Mouse (Mus musculus): ENCODE data around the gene Mpdz. TPM values are rescaled to one million over a fixed set of nuclear protein-coding genes. Genes with fewer than 3 reads are reported as not detected.

The Mpdz gene
- total RNA-seq, 1 experiment: 12.7 TPM

- Histone ChIP-seq H3K4me3 (ENCODE audit: insufficient read depth in 1 of 2, low read depth in 1 of 2, low read length in 2 of 2, poor library complexity in 1 of 2, severe bottlenecking in 1 of 2) (no peak overlapping the region), H3K9me3 (ENCODE audit: control insufficient read depth, insufficient read depth, low read depth, low read length) (no peaks in the 10 kb centered on the region), H3K9ac (ENCODE audit: insufficient read depth, low read depth, low read length, poor library complexity, severe bottlenecking) (no peak overlapping the region), H3K4me1 (ENCODE audit: control insufficient read depth in 2 of 2, insufficient read depth in 2 of 2, low read length in 2 of 2, poor library complexity in 1 of 2) (no peaks in the 10 kb centered on the region), H3K27ac (ENCODE audit: insufficient read depth, low read depth, low read length, poor library complexity, severe bottlenecking) (no peak overlapping the region), H3K36me3 (ENCODE audit: control insufficient read depth, insufficient read depth, low read length, poor library complexity, severe bottlenecking) (no peaks in the 10 kb centered on the region)
- in situ Hi-C loops (cut with MboI; ENCODE audit: low sequenced_read_pairs in 2 of 2, unreplicated experiment in 2 of 2): no loop called here
- DNase-seq (ENCODE audit: low read depth, low spot score): no peak
- TF ChIP-seq HCFC1 (IDR thresholded peaks at IDR 0.05; ENCODE audit: borderline replicate concordance, insufficient read depth, low read length): no peak
- no peak for TF ChIP-seq ZC3H11A (IDR thresholded peaks at IDR 0.05; ENCODE audit: borderline replicate concordance, low read depth, low read length)
- TF ChIP-seq CHD2 (IDR thresholded peaks at IDR 0.05; ENCODE audit: low read depth, low read length): no peak
- no peak for TF ChIP-seq ZNF384 (IDR thresholded peaks at IDR 0.05; ENCODE audit: low read depth, low read length)
- no peak for TF ChIP-seq MAFK (IDR thresholded peaks at IDR 0.05; ENCODE audit: insufficient read depth, low read depth, low read length)
Observed at GRCm38 (mm10) chr4:81327694-81328093, 114.9 kb downstream of the Mpdz start.

DNA sequence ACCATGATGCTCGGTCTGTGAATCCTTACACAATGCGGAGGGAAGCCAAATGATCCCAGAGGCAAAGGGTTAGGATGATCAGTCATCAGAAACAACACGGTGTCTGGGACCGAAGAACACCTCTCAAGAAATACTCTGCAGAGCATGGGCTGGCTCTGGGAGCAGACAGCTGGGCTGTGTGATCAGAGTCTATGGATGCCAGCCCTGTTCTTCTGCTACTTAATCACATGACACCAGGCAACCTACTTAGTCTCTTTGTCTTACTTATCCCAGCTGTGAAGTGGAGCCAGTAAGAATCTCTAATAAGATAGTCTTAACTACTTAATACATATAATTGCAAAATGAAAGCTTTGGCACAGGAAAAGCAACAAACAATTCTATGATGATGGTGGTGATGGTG is 118.8 kb downstream of the Mpdz start:
- H3K4me1 ChIP-seq (ENCODE audit: control insufficient read depth in 2 of 2, insufficient read depth in 2 of 2, low read length in 2 of 2, poor library complexity in 1 of 2): no peaks in the 10 kb centered on the region
- no peak for DNase-seq (ENCODE audit: low read depth, low spot score)
- in situ Hi-C loops (cut with MboI; ENCODE audit: low sequenced_read_pairs in 2 of 2, unreplicated experiment in 2 of 2): no loop called here
- H3K36me3 ChIP-seq (ENCODE audit: control insufficient read depth, insufficient read depth, low read length, poor library complexity, severe bottlenecking): no peaks in the 10 kb centered on the region
- H3K4me3 ChIP-seq (ENCODE audit: insufficient read depth in 1 of 2, low read depth in 1 of 2, low read length in 2 of 2, poor library complexity in 1 of 2, severe bottlenecking in 1 of 2): no peak overlapping the region
- no peaks in the 10 kb centered on the region for H3K9me3 ChIP-seq (ENCODE audit: control insufficient read depth, insufficient read depth, low read depth, low read length)
- no peak for TF ChIP-seq MAFK (IDR thresholded peaks at IDR 0.05; ENCODE audit: insufficient read depth, low read depth, low read length)
- no peak for TF ChIP-seq HCFC1 (IDR thresholded peaks at IDR 0.05; ENCODE audit: borderline replicate concordance, insufficient read depth, low read length)
- no peak for TF ChIP-seq ZNF384 (IDR thresholded peaks at IDR 0.05; ENCODE audit: low read depth, low read length)
- TF ChIP-seq CHD2 (IDR thresholded peaks at IDR 0.05; ENCODE audit: low read depth, low read length): no peak
- TF ChIP-seq ZC3H11A (IDR thresholded peaks at IDR 0.05; ENCODE audit: borderline replicate concordance, low read depth, low read length): no peak
- no peak overlapping the region for H3K27ac ChIP-seq (ENCODE audit: insufficient read depth, low read depth, low read length, poor library complexity, severe bottlenecking)
- H3K9ac ChIP-seq (ENCODE audit: insufficient read depth, low read depth, low read length, poor library complexity, severe bottlenecking): no peak overlapping the region

DNA sequence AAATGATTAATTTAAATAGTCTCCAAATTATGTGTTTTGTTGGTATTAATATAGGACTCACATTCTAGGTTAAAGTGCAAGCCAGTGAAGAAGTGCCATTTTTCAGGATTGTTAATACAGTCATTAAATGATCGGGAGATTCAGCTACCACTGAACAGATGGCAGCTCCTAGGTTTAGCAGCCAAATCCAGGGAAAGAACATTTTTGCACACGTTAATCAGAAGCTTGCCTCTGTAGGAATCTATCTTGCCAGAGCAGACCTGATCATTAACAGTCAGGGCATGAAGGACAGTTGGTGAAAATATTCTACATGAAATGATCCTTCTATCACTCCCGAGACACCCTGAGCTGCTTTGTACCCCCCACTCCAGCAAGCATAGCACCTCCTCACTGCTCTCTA is 120.4 kb downstream of the Mpdz start:
- H3K36me3 ChIP-seq (ENCODE audit: control insufficient read depth, insufficient read depth, low read length, poor library complexity, severe bottlenecking): no peaks in the 10 kb centered on the region
- H3K4me3 ChIP-seq (ENCODE audit: insufficient read depth in 1 of 2, low read depth in 1 of 2, low read length in 2 of 2, poor library complexity in 1 of 2, severe bottlenecking in 1 of 2): no peak overlapping the region
- no peak overlapping the region for H3K9ac ChIP-seq (ENCODE audit: insufficient read depth, low read depth, low read length, poor library complexity, severe bottlenecking)
- DNase-seq (ENCODE audit: low read depth, low spot score): no peak
- no peaks in the 10 kb centered on the region for H3K9me3 ChIP-seq (ENCODE audit: control insufficient read depth, insufficient read depth, low read depth, low read length)
- TF ChIP-seq HCFC1 (IDR thresholded peaks at IDR 0.05; ENCODE audit: borderline replicate concordance, insufficient read depth, low read length) (no peak), MAFK (IDR thresholded peaks at IDR 0.05; ENCODE audit: insufficient read depth, low read depth, low read length) (no peak), CHD2 (IDR thresholded peaks at IDR 0.05; ENCODE audit: low read depth, low read length) (no peak), ZNF384 (IDR thresholded peaks at IDR 0.05; ENCODE audit: low read depth, low read length) (no peak), ZC3H11A (IDR thresholded peaks at IDR 0.05; ENCODE audit: borderline replicate concordance, low read depth, low read length) (no peak)
- no peak overlapping the region for H3K27ac ChIP-seq (ENCODE audit: insufficient read depth, low read depth, low read length, poor library complexity, severe bottlenecking)
- in situ Hi-C loops (cut with MboI; ENCODE audit: low sequenced_read_pairs in 2 of 2, unreplicated experiment in 2 of 2): no loop called here
- no peaks in the 10 kb centered on the region for H3K4me1 ChIP-seq (ENCODE audit: control insufficient read depth in 2 of 2, insufficient read depth in 2 of 2, low read length in 2 of 2, poor library complexity in 1 of 2)

GRCm38 (mm10) chr4:81314618-81315017 is 128.0 kb downstream of the Mpdz start:
- no peak overlapping the region for H3K4me3 ChIP-seq (ENCODE audit: insufficient read depth in 1 of 2, low read depth in 1 of 2, low read length in 2 of 2, poor library complexity in 1 of 2, severe bottlenecking in 1 of 2)
- H3K9ac ChIP-seq (ENCODE audit: insufficient read depth, low read depth, low read length, poor library complexity, severe bottlenecking): no peak overlapping the region
- in situ Hi-C loops (cut with MboI; ENCODE audit: low sequenced_read_pairs in 2 of 2, unreplicated experiment in 2 of 2): no loop called here
- no peak for TF ChIP-seq ZNF384 (IDR thresholded peaks at IDR 0.05; ENCODE audit: low read depth, low read length)
- no peak overlapping the region for H3K27ac ChIP-seq (ENCODE audit: insufficient read depth, low read depth, low read length, poor library complexity, severe bottlenecking)
- no peaks in the 10 kb centered on the region for H3K9me3 ChIP-seq (ENCODE audit: control insufficient read depth, insufficient read depth, low read depth, low read length)
- H3K36me3 ChIP-seq (ENCODE audit: control insufficient read depth, insufficient read depth, low read length, poor library complexity, severe bottlenecking): no peaks in the 10 kb centered on the region
- DNase-seq (ENCODE audit: low read depth, low spot score): no peak
- no peaks in the 10 kb centered on the region for H3K4me1 ChIP-seq (ENCODE audit: control insufficient read depth in 2 of 2, insufficient read depth in 2 of 2, low read length in 2 of 2, poor library complexity in 1 of 2)

DNA sequence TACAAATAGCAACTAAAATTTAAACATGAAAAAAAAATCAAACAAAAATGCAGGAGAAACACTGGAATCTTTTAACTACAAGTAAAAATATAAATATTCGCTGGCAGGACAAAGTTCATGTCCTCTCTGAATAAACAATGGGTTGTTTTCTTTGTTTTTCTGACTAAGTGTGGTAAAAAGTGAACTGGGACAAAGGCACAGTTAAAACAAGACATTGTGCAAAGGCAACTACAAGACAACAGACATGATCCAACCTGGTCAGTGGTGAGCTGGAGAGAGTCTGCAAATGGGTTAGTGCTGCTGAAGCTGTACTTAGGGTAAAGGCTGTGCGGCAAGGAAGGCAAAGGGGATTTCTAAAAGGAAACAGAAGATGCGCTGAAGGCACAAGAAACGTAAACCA is 129.4 kb downstream of the Mpdz start:
- Histone ChIP-seq H3K4me3 (ENCODE audit: insufficient read depth in 1 of 2, low read depth in 1 of 2, low read length in 2 of 2, poor library complexity in 1 of 2, severe bottlenecking in 1 of 2) (no peak overlapping the region), H3K9ac (ENCODE audit: insufficient read depth, low read depth, low read length, poor library complexity, severe bottlenecking) (no peak overlapping the region), H3K4me1 (ENCODE audit: control insufficient read depth in 2 of 2, insufficient read depth in 2 of 2, low read length in 2 of 2, poor library complexity in 1 of 2) (no peaks in the 10 kb centered on the region), H3K27ac (ENCODE audit: insufficient read depth, low read depth, low read length, poor library complexity, severe bottlenecking) (no peak overlapping the region), H3K36me3 (ENCODE audit: control insufficient read depth, insufficient read depth, low read length, poor library complexity, severe bottlenecking) (no peaks in the 10 kb centered on the region), H3K9me3 (ENCODE audit: control insufficient read depth, insufficient read depth, low read depth, low read length) (no peaks in the 10 kb centered on the region)
- TF ChIP-seq ZNF384 (IDR thresholded peaks at IDR 0.05; ENCODE audit: low read depth, low read length) (no peak), ZC3H11A (IDR thresholded peaks at IDR 0.05; ENCODE audit: borderline replicate concordance, low read depth, low read length) (no peak), HCFC1 (IDR thresholded peaks at IDR 0.05; ENCODE audit: borderline replicate concordance, insufficient read depth, low read length) (no peak), CHD2 (IDR thresholded peaks at IDR 0.05; ENCODE audit: low read depth, low read length) (no peak), MAFK (IDR thresholded peaks at IDR 0.05; ENCODE audit: insufficient read depth, low read depth, low read length) (no peak)
- DNase-seq (ENCODE audit: low read depth, low spot score): no peak
- in situ Hi-C loops (cut with MboI; ENCODE audit: low sequenced_read_pairs in 2 of 2, unreplicated experiment in 2 of 2): no loop called here

Measured in ES-E14 (cell line).